In the genomic region with DNA sequence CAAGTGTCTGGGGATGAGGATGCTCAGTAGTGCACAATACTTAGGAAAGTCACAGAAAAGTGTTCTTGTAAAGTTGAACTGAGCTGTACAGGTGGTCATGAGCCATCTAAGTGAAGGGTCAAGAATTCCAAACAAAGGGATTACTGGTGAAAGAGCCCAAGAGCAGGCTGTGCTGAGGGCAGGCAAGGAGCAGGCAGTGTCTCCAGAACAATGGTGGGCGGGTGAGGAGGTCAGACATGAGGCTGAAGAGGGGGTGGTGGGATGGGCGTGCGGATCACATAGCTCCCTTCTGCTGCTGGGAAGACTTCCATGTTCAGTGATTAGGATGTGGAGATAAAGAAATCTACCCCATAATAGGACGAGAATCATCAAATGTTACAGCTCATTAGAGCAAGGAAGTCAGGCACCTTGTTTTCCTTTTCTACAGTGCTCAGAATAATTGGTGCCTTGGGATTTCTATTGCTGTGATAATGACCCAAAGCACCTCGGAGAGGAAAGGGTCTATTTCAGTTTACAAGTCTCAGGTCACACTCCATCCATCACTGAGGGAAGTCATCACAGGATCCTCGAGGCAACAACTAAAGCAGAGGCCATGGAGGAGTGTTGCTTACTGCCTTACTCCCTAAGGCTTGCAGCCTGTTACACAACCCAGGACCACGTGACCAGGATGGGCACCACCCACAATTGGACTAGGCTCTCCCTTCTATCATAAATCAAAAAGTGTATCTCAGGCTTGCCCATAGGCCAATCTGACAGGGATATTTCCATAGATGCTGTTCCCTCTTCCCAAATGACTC, we compare ENCODE assay signal across 10 mouse cellular contexts.
"Had no signal": no experiment of that assay in that cellular context is flagged by ENCODE, and none has a peak within 500 bp of the region (broad histone marks: within the 10 kb centered on the region; RNA-seq: fewer than 3 reads in every experiment).

No protein-coding gene starts in this region.

- H3K4me1 ChIP-seq: limb, embryonic 13.5 days; midbrain, embryonic 13.5 days; neural tube, embryonic 15.5 days had no signal

- H3K9me3 ChIP-seq: limb, embryonic 13.5 days; midbrain, embryonic 13.5 days; neural tube, embryonic 15.5 days had no signal

- DNase-seq: left cerebral cortex, postnatal 4 days; lung, adult 18-20 months; right cerebral cortex, adult 18-20 months; right cerebral cortex, postnatal 25 days; thymus, postnatal 36 days had no signal

- H3K9ac ChIP-seq: limb, embryonic 13.5 days; liver, embryonic 14.5 days; midbrain, embryonic 13.5 days; neural tube, embryonic 15.5 days had no signal

- H3K4me3 ChIP-seq: limb, embryonic 13.5 days; midbrain, embryonic 13.5 days; myocyte; neural tube, embryonic 15.5 days had no signal

- H3K36me3 ChIP-seq: limb, embryonic 13.5 days; midbrain, embryonic 13.5 days; neural tube, embryonic 15.5 days had no signal

- ATAC-seq: midbrain, embryonic 13.5 days had no signal

- H3K27ac ChIP-seq: limb, embryonic 13.5 days; liver, embryonic 14.5 days; midbrain, embryonic 13.5 days; neural tube, embryonic 15.5 days had no signal

- H3K4me2 ChIP-seq: limb, embryonic 13.5 days; midbrain, embryonic 13.5 days; neural tube, embryonic 15.5 days had no signal

- H3K27me3 ChIP-seq: limb, embryonic 13.5 days; midbrain, embryonic 13.5 days; neural tube, embryonic 15.5 days had no signal
